Mouse (Mus musculus) liver, embryonic 14.5 days (tissue): ENCODE results near the gene Acbd6. TPM values are rescaled to one million over a fixed set of nuclear protein-coding genes. Genes with fewer than 3 reads are reported as not detected.

Experiments used
- ATAC-seq: fragments of 200-750 bp; cut with Nextera tagmentation; 2 replicates; pipeline ENCODE4 v1.8.0; 2017; ENCODE audit warnings: moderate number of reproducible peaks, mild to moderate bottlenecking, moderate library complexity; ENCODE audit not compliant: insufficient read depth
- DNase-seq, 3 experiments: peaks; one replicate each; pipeline ENCODE4 v3.0.0-alpha.2; 2012 to 2013; ENCODE audit warnings: low read depth in 3 of 3, low spot score in 3 of 3
- H3K27ac ChIP-seq: fragments of 300-500 bp; sonication (generic); 2 replicates; pipeline ENCODE4 v1.5.1; 2014; ENCODE audit warnings: moderate library complexity, mild to moderate bottlenecking, control low read depth, inconsistent platforms
- H3K27me3 ChIP-seq: fragments of 300-500 bp; sonication (generic); 2 replicates; pipeline ENCODE4 v1.6.1; 2014; ENCODE audit warnings: mild to moderate bottlenecking, low read length, moderate library complexity; ENCODE audit not compliant: control insufficient read depth, insufficient read depth
- H3K36me3 ChIP-seq: fragments of 300-500 bp; sonication (generic); replicated peaks from 2 replicates; pipeline ENCODE4 v1.6.1; 2014; ENCODE audit warnings: low read depth; ENCODE audit not compliant: control insufficient read depth, insufficient read depth
- H3K4me1 ChIP-seq, 2 experiments: fragments of 200-500 bp in 1 of 2; fragments of 300-500 bp in 1 of 2; sonication (generic) in 1 of 2; replicated peaks; 2 replicates each; pipeline ENCODE4 v1.6.1; 2012 to 2014; ENCODE audit warnings: antibody characterized with exemption in 1 of 2, inconsistent platforms in 1 of 2, low read length in 1 of 2; ENCODE audit not compliant: control insufficient read depth in 2 of 2, insufficient read depth in 2 of 2
- H3K4me2 ChIP-seq: fragments of 300-500 bp; sonication (generic); 2 replicates; pipeline ENCODE4 v1.6.1; 2014; ENCODE audit warnings: low read depth, mild to moderate bottlenecking, control low read depth, moderate library complexity
- H3K4me3 ChIP-seq, 2 experiments: fragments of 200-500 bp in 1 of 2; fragments of 300-500 bp in 1 of 2; sonication (generic) in 1 of 2; 2 replicates each; pipeline ENCODE4 v1.5.1; 2012 to 2014; ENCODE audit warnings: low read depth in 2 of 2, low read length in 2 of 2, mild to moderate bottlenecking in 2 of 2, control low read depth in 1 of 2, inconsistent platforms in 1 of 2, moderate library complexity in 1 of 2; ENCODE audit not compliant: insufficient read depth in 1 of 2
- H3K9ac ChIP-seq: fragments of 300-500 bp; sonication (generic); replicated peaks from 2 replicates; pipeline ENCODE4 v1.6.1; 2014; ENCODE audit warnings: mild to moderate bottlenecking, control low read depth, moderate library complexity
- H3K9me3 ChIP-seq: fragments of 300-500 bp; sonication (generic); 2 replicates; pipeline ENCODE4 v1.6.1; 2016; ENCODE audit warnings: low read length, mixed read lengths; ENCODE audit not compliant: control insufficient read depth
- CTCF ChIP-seq: IDR thresholded peaks from 2 replicates; pipeline ENCODE4 v1.5.1; 2016; ENCODE audit warnings: antibody characterized with exemption, low read depth, control low read depth
- EP300 ChIP-seq: IDR thresholded peaks from 2 replicates; pipeline ENCODE4 v1.6.1; 2016; ENCODE audit warnings: antibody characterized with exemption, low read depth
- WGBS: fragments of 180-500 bp; shearing (Covaris S2); extraction: QIAGEN DNeasy Blood & Tissue Kit; methylation state at CpG from one replicate; pipeline ENCODE4 v1.1.7; 2014; ENCODE audit not compliant: insufficient replicate concordance; 5-methylcytosine and 5-hydroxymethylcytosine counted together
- polyA plus RNA-seq, 2 experiments: library from polyadenylated mRNA; depleted of rRNA in 1 of 2; stranded (reverse) in 1 of 2; unstranded in 1 of 2; fragments of >200 nt; fragmentation: Nextera tagmentation in 1 of 2; extraction: Ambion mirVana in 1 of 2; gene quantifications; 2 replicates each; pipeline versions ENCODE4 v1.2.1 to v1.2.3; 2012 to 2014

Acbd6 gene
- polyA plus RNA-seq, 2 experiments = 36.6 to 40.0 TPM

DNA sequence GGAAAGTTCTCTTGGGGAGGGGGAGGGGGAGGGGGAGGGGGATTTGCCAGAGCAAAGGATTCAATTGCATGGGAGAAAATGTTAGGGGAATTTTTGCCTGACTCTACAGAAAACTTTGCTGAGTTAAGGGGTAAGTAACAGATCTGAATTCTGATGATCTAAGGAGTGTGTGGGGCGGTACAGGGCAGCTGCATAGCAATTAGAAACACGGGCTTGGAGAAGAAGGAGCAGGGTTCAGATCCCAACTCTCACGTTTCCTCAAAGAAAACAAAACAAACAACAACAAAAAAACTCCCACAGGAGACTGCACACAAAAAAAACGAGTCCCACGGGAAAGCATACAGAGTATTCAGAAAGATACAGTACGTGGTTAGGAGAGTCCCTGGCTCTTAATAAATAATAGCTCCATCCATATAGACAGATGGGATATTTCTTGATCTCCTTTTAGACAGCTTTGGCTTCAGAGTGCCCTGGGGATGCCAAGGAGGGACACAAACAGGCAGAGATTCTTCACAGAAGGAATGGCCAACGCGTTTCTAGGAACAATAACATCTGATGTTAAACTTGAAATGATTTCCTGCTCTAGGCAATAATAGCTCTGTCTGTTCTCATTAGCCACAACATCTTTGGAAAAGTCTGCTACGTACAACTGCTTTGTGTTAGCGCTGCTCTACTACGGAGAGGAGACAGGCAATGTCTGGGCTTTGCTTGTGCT, 29.4 kb upstream of the Acbd6 start:
- no peak for ATAC-seq
- Histone ChIP-seq H3K27me3 (no peaks in the 10 kb centered on the region; the same call in 1 of the 2 replicates), H3K4me3 (no peak overlapping the region), H3K27ac (no peak overlapping the region), H3K4me1 (peaks cover 0 to 5% of the 10 kb centered on the region in 2 experiments; a peak in 2 of 4 replicates), H3K9me3 (no peaks in the 10 kb centered on the region), H3K36me3 (no peaks in the 10 kb centered on the region), H3K4me2 (no peak overlapping the region), H3K9ac (no peak overlapping the region)
- DNase-seq = no peak
- TF ChIP-seq CTCF (no peak), EP300 (no peak)
- WGBS = 40% methylated on average over 11 of the region's 11 CpGs

DNA sequence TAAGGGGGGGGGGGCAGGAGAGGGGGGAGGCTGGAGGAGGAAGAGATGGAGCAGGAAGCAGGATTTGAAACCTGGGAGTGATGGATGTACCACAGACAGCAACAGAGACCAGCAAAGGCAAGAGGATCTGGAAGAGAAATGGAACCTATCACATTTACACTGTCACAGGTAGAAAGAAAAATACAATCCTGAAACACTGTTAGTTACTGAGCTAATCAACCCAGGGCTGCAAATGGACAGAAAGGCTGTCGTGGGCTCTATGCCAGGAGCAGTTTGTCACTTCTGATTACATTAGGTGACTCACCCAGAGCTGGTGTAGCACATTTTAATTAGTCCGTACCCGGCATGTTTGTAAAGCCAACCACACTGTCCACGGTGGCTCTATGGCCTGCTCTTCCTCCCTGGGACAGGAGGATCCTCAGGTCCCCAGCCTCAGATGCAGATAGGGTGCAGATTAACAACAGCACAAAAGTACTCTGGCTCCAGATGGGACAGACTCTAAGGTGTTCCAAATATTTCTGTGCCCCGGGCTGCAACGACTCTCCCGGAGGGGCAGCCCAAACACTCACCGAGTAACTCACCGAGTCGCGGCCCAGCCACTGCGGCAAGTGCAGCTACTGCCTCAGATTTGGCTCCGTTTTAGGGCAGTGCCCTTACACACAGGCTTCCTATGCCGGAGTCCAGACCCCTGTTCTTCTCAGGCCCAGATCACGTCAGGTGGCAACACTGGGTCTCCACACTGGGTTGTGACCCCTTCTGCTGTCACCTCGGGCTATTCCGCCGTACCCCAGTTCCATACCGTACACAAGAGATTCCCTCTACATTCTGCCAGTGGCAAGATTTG, 28.6 kb upstream of the Acbd6 start:
- 71% methylated on average over 19 of the region's 19 CpGs for WGBS
- ATAC-seq = no peak

DNA sequence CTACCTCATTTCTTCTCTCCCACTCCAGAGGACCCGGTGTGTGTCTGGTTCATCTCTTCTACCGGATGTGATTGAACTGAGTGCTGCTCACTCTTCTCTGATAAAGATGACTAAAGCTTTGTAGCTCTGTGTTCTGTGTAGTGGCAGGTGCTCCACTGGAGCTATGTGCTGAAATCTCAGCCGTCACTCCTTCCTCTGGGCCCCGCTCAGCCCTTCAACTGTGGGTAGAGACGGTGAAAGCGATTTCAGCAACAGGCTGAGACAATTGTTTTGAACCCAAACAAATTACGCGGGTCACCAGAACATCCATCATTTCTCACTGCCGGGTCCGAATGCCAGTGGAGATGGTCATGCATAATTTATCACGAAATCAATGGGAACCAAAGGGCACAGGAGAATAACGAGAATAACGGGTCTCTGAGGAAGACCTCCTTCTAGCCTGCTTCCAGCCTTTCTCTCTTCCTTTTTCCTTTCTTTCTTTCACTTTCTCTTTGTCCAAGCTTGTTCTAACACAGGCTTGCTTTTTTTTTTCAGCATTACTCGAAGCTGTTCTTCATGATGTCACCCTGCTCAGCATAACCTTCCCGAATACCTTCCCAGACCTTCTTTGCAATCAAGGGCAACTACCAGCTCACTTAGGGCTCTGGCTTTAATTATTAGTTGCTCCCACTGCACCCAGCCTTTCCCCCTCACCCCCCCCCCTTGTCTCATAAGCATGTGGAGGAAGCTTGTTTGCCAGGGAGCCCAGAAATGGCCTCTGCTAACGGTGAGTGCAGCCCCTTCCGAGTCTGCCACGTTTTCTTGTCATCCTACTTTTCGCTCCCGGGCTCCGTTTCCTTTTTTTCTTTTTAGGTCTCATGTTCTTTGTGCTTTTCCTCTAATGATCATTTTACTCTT, 27.1 kb upstream of the Acbd6 start:
- Histone ChIP-seq H3K4me1 (peaks cover 0 to 5% of the 10 kb centered on the region in 2 experiments; a peak in 2 of 4 replicates), H3K36me3 (no peaks in the 10 kb centered on the region), H3K27ac (no peak overlapping the region), H3K27me3 (no peaks in the 10 kb centered on the region; the same call in 1 of the 2 replicates), H3K4me3 (no peak overlapping the region), H3K4me2 (no peak overlapping the region), H3K9me3 (no peaks in the 10 kb centered on the region), H3K9ac (no peak overlapping the region)
- 65% methylated on average over 21 of the region's 21 CpGs for WGBS
- ATAC-seq = no peak
- DNase-seq = no peak
- no peak for TF ChIP-seq CTCF

More for the DNA sequence above, 28.6 kb upstream of the Acbd6 start:
- H3K27ac ChIP-seq = no peak overlapping the region
- no peak for DNase-seq
- H3K27me3 ChIP-seq = no peaks in the 10 kb centered on the region; the same call in 1 of the 2 replicates
- H3K9ac ChIP-seq = no peak overlapping the region
- no peaks in the 10 kb centered on the region for H3K9me3 ChIP-seq
- peaks cover 0 to 5% of the 10 kb centered on the region in 2 experiments; a peak in 2 of 4 replicates for H3K4me1 ChIP-seq
- H3K36me3 ChIP-seq = no peaks in the 10 kb centered on the region
- no peak for TF ChIP-seq EP300
- no peak for TF ChIP-seq CTCF
- H3K4me3 ChIP-seq = no peak overlapping the region
- H3K4me2 ChIP-seq = no peak overlapping the region

DNA sequence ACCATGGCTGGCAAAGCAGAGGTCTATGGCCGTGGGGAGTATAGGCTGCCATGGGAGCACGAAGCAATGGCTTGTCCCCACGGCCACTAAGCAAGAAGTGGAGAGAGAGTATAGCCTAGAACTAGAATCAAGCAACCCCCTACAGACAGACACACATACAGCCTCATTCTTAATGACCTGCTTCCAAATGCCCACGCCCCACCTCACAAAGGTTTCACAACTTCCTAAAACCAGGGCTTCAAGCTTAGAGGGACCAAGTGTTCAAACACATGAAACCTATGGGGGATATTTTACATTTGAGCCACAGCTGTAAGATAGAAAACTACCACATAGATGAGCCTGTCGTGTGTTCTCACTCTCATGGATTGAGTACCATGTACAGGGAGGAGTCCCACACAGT, 25.5 kb upstream of the Acbd6 start:
- WGBS = 69% methylated on average over 5 of the region's 5 CpGs
- no peaks in the 10 kb centered on the region for H3K27me3 ChIP-seq
- no peaks in the 10 kb centered on the region for H3K36me3 ChIP-seq
- H3K9ac ChIP-seq = no peak overlapping the region
- no peak overlapping the region for H3K4me3 ChIP-seq
- ATAC-seq (no peak), DNase-seq (no peak)
- H3K4me1 ChIP-seq = peaks cover 0 to 5% of the 10 kb centered on the region in 2 experiments; a peak in 2 of 4 replicates
- no peak for TF ChIP-seq CTCF
- no peak for TF ChIP-seq EP300
- no peak overlapping the region for H3K27ac ChIP-seq
- H3K4me2 ChIP-seq = no peak overlapping the region
- H3K9me3 ChIP-seq = no peaks in the 10 kb centered on the region
